Mouse (Mus musculus): ENCODE results near the gene Ntng1.

Ntng1 gene

DNA sequence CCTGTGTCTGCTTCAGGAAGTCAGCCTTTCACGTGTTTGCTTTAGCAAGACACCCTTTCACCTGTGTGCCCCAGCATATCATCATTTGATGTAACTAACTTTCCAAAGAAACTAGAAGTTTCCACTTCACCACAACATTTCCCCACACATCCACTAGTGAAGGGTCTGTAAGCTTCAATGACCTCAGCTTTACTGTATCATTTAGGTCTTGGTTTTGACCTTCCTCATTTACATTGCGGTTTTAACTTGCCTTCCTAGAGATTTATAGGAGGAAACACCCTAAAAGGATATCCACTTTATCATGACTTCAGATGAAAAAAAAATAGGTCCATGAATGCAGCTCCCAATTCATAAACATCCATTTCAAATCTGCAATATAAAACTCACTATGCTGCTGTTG is 89.7 kb downstream of the Ntng1 start:
- DNase-seq, result no peak

DNA sequence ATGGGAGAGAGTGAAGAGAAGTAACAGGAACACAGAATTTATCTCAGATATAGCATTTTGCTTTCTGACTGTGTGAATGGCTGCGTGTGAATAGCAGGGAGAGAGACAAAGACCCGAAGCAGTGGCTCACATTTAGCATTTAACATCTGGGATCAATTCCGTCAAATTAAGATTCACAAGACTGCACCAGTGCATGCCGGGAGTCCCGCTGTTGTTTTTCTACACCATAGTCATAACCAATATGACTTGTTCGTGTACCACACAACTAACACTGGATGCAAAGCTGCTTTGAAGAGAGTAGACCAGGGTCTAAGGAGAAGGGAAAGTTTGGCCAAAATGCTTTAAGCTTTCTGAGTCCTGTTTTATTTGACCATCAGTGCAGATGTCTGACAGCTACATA is 95.7 kb downstream of the Ntng1 start:
- DNase-seq, result no peak

DNA sequence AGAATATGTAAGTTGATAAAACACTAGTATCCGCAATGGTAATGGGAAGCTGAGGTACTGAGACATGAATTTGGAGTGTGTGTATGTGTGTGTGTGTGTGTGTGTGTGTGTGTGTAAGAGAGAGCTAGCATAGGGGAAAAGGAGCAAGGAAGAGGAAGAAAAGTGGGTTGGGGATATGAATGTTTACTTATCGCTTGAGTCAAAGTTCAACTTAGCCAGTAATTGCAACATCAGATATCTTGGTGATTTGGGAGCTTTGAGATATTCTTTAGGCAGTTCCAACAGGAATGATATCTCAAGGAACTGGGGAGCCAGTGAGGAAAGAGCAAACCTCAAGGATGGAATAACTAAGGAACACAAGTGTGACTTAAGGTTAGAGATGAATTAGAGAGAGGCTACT is 97.1 kb downstream of the Ntng1 start:
- no peak for DNase-seq

DNA sequence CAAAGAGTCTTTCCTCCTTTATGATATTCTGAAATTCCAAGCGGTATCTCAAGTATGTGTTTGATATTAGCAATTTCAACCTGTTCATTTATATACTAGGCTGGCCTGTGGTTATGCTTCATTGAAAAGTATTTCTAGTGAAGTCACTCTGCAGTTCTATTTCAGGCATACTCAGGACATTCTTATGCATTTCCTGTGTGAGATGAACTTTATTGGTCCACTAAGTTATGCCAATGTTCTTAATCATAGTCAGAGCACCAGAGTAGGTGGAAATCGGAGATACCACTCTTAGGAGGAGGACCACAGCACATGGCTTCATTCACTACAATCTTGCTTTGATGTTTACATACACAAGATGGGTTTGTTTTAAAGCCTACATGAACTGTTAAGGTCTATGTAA is 99.6 kb downstream of the Ntng1 start:
- no peak for DNase-seq

DNA sequence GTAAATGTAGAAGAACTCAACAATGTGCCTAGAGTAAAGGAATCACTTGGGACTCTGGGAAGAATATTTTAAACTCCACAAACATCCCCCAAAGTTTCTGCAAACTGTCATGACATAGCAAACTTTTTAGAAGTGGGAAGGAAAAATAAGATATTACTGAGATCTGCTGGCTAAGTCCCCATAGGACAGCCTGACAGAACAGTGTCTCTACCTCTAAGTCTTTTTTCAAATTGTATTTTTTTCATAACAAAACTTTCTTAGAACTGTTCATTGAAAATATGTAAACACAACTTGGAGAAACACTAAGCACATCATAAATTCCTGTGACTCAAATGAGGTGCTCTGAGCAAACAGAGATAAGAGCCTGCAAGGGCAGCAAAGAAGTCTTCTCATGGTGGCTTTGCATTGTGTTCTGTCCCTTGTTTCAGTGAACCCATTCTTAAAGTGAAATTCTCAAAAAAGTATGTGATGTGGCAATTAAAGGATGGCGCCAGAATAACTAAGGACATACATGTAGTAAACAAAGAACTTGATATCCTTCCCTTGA is 100.1 kb downstream of the Ntng1 start:
- no peak for DNase-seq

DNA sequence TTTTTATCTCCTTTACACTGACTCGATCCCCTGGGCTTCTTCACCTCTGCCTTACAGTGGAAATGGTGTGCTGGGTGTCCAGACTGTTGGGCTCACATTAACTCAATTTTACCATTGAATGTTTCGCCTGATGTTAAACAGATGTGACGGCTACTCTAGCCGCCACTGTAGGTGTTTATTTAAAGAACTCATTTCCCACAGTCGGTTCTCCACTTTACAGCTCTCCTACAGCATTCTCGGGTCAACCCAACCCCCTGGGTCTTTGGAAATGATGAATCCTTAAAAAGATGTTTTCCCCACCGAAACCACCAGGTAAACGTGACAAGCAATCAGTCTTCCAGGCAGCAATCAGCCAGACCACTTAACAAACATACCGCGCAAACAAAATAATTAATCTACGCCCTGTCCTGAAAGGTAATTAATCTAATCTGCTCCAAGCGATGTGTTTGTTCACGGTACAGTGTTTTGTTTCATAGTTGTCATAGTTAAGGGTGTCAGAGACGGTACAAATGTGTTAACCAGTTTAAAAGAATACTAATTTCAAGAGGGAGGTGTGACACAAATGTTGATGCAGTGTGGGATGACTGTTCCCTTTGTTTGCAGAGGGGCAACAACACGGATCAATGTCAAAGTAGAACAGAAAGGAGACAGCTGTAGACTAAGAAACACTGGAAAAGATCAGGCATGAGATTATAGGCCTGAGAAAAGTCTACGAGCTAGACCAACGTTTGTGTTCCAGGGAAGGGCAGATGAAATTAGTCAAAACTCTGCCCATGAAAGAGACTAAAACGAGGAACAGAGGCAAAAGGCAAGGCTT is 120.8 kb downstream of the Ntng1 start:
- no peak for DNase-seq

DNA sequence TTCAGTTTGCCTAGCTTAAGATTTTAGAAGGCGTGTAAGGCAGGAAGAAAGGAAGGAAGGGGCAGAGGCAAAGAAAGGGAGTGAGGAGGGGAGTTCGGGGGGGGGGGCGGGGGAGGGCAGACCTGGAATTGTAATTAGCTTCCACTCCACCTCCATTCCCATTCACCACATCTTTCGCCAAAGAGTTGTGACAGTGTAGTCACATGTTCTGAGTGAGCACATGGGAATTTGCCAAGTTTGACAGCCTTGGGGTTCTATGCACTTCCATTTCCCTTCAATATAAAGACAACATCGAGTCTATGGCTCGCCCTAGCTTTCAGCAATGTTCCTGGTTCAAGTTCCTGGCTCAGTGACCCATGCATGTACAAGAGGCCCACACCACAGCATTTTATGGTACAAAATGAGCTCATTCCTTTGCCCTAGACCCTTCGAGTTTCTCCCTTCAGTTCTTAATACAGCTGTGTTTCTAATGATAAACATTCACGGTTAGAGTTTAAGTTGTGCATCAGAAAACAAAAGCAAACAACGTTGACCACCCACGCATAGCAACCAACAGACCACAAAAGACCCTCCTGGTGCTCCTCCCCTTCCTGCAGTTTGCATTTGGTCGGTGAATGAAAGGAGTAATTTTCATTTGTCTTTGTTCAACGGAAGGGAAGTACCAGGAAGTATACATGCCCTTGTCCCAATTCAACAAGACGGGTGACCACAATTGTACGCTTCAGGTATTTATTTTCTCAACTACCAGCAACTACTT is 132.8 kb downstream of the Ntng1 start:
- no peak for DNase-seq

DNA sequence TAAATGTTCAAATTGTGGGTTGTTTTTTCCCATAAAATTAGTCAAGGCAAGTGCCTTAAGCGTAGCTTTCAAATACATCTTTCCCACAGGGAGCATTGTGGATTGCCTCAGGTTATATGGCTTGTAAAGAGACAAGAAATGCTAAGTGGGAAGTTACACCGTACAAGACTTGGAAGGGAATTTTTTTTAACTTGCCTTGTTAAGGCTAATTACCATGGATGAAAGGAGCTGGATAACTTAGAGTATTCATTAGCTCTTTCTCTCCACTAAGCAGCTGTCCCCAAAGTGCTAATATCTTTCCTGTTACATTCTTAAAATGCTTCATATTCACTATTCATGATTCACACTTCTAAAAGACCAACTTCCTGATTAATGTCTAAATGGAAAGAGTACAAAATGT is 133.4 kb downstream of the Ntng1 start:
- no peak for DNase-seq

DNA sequence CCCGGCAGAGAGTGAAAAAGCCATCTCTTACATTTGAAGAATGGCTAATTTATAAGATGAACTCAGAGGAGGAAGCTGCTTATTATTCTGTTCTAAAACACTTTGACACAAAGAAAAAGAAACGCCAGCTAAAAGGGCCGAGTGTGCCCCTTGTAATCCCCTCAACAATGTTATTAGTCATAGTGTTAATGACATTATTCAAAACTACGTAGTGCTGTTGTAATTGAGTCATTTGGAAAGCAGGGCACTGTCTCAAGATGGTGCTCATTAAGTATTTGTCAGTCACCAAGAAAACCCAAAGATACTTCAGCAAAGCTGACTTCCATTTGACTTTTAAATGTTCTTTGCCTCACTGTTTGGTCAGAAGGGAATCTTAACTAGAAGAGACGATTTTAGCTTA is 143.5 kb downstream of the Ntng1 start:
- DNase-seq, result no peak

DNA sequence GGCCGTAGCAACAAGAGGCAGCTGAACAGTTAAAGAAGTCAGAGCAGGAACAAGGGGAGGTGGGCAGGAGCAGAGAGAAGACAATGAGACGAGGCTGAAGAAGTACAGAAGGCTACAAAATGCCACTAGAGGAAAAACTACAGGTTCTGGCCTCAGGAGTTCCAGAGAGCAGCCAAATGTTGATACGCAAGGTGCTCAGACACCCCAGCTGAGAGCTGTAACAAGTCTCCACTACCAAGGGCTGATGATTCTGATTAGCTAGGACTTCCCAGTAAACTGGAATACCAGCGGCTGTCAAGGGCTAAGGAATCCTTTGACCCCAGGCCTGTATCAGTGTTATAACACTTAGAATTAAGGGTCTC is 148.2 kb downstream of the Ntng1 start:
- peak; percentile 21 for DNase-seq

DNA sequence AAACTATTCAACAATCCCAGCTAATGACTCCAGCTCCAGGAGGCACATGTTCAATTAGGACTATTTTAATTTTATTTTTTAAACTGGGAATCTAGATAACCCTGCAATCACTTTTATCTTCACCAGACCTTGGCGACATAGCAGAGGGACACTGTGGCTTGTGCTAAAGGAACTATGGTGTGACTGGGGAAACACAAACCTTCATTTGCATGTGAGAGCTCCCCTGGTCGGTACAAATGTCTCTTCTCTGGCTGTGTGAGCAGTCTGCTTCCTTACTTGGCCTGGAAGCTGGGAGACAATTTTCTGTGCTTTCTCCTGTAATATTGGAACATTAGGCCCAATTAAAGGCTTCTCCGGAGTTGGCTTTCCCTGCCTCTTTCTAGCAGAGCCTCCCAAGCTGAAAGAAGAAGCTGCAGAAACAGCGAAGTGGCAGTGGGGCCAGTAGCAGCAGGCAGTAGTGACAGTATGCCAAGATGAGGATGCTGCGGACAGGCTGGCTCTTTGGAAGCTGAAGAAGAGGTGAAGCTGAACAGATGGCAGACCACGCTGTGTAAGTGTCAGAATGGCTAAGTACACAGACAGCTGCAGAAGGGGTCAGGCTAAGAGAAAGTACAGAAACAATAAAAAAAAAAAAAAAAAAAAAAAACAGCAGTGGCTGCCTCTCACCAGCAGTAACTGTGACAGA is 148.7 kb downstream of the Ntng1 start:
- peak; percentile 87 for DNase-seq

DNA sequence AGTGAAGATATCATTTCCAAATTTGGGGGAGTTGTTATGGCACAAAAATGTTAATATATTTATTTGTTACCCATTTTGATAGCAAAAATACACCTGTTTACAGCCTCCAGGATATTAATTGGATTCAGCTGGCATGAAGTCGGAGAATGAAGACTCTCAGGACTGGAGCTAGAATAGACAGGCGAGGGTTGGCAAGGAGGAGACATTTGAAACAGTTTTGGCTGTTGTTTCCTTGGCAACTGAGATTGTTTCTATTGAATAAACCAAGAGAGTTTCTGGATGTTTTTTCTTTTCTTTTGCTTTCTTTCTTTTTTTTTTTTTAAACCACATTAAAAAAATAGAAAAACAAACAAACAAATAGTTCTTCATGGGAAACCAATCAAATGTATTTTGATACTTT is 159.7 kb downstream of the Ntng1 start:
- no peak for DNase-seq

DNA sequence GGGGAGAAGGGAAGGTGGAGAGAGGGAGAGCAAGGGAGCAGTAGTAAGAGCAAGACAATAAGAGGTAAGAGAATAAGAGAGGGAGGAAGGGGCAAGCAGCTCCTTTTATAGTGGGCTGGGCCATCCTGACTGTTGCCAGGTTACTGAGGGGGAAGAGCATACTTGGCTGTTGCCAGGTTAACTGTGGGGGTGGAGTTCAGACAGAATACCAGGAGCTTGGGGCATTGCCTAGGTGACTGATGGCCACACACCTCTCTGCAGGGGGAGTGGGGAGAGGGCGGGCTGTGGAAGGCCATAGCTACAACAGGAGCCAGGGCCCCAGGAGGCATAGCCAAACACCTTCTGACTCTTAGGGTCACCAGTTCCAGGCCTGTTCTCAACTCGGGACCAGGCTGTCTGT is 166.2 kb downstream of the Ntng1 start:
- DNase-seq, result no peak

DNA sequence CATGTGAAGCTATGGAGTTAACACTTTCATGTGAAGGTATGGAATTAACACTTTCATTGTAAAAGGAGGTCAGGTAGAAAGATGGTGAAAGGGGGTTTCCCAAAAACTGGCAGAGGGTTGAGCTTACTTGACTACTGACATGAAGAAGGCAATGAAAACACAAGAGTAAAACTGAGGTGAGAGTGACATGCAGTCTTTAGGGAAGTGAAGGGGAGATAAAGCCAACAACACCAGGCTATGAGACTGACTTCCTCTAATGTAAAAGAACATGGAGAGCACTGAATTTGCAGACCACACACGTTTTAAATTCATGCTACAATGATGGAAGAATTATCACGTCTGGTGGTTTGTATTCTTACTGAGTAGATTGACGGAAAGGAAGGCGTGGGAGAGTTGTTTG is 168.7 kb downstream of the Ntng1 start:
- DNase-seq, result no peak

DNA sequence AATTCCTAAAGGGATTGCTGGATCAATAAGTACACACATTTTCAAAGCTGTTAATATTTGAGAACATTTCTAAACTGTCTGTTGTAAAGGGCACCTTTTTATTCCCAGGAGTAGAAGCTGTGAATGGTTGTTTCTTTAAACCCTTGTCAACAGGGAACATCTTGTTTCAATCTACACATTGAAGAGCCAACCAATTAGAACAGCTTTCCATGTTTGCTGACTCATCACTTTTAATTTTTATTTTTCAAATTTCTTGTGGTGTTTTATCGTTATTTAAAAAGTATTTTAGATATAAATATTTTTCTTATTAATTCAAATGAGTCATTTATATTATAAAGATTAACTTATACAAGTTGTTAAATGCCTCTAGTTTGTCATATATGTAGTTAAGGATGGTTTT is 172.3 kb downstream of the Ntng1 start:
- no peak for DNase-seq

DNA sequence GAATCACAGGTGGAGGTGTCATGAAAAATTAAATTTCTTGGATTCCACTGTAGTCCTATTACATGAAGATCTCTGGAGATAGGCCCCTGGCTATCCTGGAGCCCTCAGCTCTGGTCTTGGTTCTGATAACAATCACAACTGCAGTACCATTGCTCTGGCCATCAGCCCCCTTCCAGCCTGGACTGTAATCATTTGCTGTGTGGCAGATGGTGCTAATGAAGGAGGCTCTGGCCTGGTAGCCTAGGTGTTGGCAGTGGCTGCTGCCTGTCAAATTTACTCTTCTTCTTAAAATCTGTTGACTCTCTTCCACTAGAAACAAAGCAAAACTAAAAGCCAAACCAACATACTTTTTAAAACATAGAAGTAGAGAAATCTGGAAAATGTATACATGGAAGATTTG is 173.6 kb downstream of the Ntng1 start:
- peak; percentile 62 for DNase-seq

DNA sequence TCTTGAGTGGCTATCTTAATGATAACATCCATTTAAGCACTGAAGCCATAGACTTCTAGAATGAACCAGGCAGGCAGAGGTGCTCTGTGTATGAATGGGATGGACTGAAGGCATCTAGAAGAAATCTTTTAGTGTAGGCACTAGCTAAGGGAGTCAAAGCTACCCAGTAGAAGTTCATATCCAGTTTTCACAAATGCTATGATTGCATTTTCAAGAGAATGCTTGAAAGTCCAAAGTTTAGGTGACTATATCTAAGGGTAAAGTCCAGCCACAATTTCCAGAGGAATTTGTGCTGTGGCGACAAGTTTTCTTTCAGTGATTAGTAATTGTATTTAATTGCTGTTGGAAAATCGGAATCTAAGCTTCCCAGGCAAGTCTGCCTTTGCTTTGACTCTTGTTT is 181.2 kb downstream of the Ntng1 start:
- DNase-seq, result no peak

DNA sequence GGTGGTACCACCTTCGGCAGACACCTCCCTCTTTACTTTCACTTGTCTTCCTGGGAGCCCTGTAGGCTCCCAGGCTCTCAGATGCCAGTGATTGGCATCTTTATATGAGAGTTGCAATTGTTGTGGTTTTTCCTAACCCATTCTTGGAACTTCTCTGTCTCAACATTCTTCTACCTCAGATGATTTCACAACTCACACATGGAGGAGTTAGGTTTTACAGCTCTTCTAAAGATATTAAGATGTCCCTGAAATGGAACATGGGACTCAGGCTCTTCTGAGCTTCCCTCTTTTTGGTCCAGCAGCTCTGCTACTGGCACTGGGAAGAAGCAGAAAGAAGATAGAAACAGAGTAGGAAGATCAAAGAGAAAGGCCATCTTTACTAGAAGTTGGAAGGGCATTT is 200.9 kb downstream of the Ntng1 start:
- DNase-seq, result no peak

DNA sequence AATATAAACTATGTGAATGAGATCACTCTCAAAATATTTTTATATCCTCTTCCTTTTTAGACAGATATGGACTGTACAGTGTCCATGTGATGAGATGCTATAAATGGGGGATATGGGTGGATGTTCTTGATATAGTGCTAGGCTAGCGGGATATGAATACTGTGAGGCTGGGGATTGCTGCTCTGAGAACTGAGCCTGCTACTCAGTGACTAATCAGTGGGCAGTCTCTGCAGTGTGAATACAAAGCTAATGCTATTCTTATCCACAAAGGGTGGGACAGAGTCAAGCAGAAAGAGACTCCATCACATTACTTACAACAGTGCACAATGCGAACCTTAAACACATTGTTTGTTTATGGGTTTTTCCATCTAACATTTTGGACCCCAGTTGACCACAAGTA is 206.2 kb downstream of the Ntng1 start:
- DNase-seq, result no peak

DNA sequence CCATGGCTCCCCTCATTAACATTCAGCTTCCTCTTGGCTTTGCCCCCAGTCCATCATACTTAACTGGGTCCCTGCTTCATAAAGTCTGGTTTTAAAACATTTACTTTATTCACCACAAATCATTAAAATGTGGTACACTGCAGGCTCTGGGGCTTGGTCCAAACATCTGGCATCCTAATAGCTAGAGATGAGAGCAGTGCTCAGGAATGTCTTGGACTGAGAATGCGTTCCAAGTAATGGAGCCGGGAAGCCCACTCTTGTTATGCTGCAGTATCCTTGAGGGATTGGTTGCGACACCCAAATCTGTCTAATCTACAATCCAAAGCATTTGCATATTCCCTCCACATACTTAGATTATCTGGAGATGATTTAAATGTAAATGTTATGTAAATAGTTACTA is 207.5 kb downstream of the Ntng1 start:
- DNase-seq, result no peak

DNA sequence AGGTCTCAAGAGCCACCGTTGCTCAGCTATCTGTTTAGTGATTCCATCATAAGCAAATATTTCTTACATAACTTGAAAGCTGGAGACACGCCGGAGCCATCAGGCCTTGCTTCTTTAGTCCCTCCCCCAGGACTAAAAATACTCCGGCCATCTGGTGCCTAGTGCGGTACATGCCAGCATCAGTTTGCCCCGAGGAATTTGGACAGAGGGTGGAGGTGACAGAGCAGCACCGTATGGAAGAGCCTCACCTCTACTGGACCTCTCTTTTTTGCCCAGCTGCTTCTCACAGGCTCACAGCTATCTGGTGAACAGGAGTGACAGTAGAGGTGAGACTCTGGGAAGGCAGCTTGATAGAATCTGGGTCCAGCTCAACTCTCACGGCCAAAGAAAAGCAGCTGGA is 211.6 kb downstream of the Ntng1 start:
- DNase-seq, result peak; percentile 99

DNA sequence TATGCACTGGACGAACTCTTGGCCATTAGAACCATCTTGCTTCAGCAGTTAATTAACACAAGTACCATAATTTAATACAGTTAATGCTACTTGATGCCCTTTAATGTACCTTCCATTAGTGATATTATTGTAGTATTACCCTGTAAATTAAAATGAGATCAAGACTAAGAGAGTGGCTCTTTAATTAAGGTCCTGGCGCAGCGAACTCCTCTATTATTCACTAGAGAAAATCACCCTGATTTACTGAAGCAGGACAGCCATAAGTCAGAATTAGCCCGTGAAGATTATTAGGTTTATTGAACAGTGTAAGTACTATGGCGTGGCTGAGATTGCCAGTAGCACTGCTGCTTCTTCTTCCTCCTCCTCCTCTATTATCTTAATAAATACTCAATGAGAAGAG is 212.8 kb downstream of the Ntng1 start:
- DNase-seq, result peak; percentile 29

DNA sequence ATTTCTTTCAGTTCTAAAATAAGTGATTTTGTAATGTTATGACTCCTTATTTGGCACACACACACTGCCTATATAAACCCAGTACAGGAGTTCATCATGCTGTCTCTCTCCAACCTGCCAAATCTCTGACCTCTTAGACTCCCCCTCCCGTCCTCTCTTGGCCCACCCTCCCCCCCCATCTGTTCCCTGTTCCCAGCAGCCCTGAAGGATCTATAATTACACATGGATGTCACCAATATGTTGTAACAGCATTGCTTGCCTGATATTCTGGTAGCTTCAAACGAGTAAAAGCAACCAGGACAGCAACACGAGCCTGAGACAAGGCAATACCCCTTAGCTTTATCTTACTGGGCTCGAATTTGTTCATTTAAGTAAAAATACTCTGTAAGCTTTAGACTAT is 220.0 kb downstream of the Ntng1 start:
- peak; percentile 70 for DNase-seq

DNA sequence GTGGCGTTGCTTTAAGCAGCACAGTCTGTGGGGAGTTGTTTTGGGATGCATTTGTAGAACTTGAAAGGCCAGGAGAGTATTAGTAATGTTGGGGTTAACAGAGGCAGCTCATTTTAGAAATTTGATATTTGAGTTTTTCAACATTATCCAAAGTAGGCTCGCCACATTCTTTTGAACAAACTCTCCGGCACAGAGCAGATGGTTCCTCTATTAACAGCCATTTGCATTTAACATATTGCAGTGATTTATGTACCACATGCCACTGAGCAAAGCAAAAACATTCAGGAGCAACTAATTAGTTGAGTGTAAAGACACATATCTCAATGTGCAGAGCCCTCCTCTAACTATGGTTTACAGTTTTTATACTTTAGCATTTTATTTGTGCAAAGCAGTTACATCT is 224.8 kb downstream of the Ntng1 start:
- no peak for DNase-seq

Data from cerebellum, adult 9-10 months (tissue).